Mouse (Mus musculus) cerebellum, adult 2 months (tissue): ENCODE measurements around the gene Tead4.

Experiments
- CTCF ChIP-seq: fragments of 200-500 bp; IDR thresholded peaks from 2 replicates; pipeline ENCODE4 v1.5.1; 2011; ENCODE audit warnings: low read depth, mild to moderate bottlenecking, control low read depth, low read length, moderate library complexity, borderline replicate concordance; ENCODE audit not compliant: insufficient read depth
- POLR2A ChIP-seq: fragments of 200-500 bp; IDR thresholded peaks from 2 replicates; pipeline ENCODE4 v1.6.1; 2011; ENCODE audit warnings: low read length, control low read depth, borderline replicate concordance; ENCODE audit not compliant: insufficient read depth

GRCm38 (mm10) chr6:128288681-128289080, 11.9 kb downstream of the Tead4 start:
- TF ChIP-seq POLR2A (no peak), CTCF (no peak)
